14 mouse cellular contexts compared by ENCODE assay signal in genomic region chr4:61789699-61790098, GRCm38 (mm10). TPM values are rescaled to one million over a fixed set of nuclear protein-coding genes. Genes with fewer than 3 reads are reported as not detected.
"Had no signal": no experiment of that assay in that cellular context is flagged by ENCODE, and none has a peak within 500 bp of the region (broad histone marks: within the 10 kb centered on the region; RNA-seq: fewer than 3 reads in every experiment).

No protein-coding gene starts in this region.

RNA-seq across cellular contexts. Expression of gene Mup19, which starts 7.6 kb away (rescaled TPM):
- total RNA-seq: neutrophil, adult 5-6 weeks had no signal
- polyA plus RNA-seq: neural tube, embryonic 12.5 days; neural tube, embryonic 13.5 days; neural tube, embryonic 14.5 days; neural tube, embryonic 15.5 days; small intestine, adult 2 months; spleen, adult 2 months; stomach, embryonic 14.5 days; stomach, embryonic 15.5 days; stomach, embryonic 16.5 days; stomach, postnatal 0 days; testis, adult 2 months; thymus, adult 2 months; urinary bladder, adult 2 months had no signal

RNA-seq across cellular contexts. Expression of gene Mup5, which starts 45.3 kb away (rescaled TPM):
- total RNA-seq: neutrophil, adult 5-6 weeks had no signal
- polyA plus RNA-seq: neural tube, embryonic 12.5 days; neural tube, embryonic 13.5 days; neural tube, embryonic 14.5 days; neural tube, embryonic 15.5 days; small intestine, adult 2 months; spleen, adult 2 months; stomach, embryonic 14.5 days; stomach, embryonic 15.5 days; stomach, embryonic 16.5 days; stomach, postnatal 0 days; testis, adult 2 months; thymus, adult 2 months; urinary bladder, adult 2 months had no signal
